Mouse (Mus musculus) limb, embryonic 14.5 days (tissue): Measurements from ENCODE around the gene Hectd4. TPM values are rescaled to one million over a fixed set of nuclear protein-coding genes. Genes with fewer than 3 reads are reported as not detected.
A peak's percentile ranks its signal among the peaks of the same experiment; 100 is the strongest.

Experiments used
- ATAC-seq: fragments of 200-750 bp; cut with Nextera tagmentation; 2 replicates; pipeline ENCODE4 v1.8.0; 2017; ENCODE audit warnings: low read depth, moderate number of reproducible peaks, moderate TSS enrichment; ENCODE audit not compliant: low FRiP score
- DNase-seq: peaks from one replicate; pipeline ENCODE4 v3.0.0-alpha.2; 2015; ENCODE audit warnings: low spot score
- H3K27ac ChIP-seq: fragments of 300-500 bp; sonication (generic); replicated peaks from 2 replicates; pipeline ENCODE4 v1.5.1; 2014; ENCODE audit warnings: low read depth, mild to moderate bottlenecking, low read length, moderate library complexity, mixed read lengths
- H3K27me3 ChIP-seq: fragments of 300-500 bp; sonication (generic); 2 replicates; pipeline ENCODE4 v1.6.1; 2014; ENCODE audit warnings: low read length, mixed read lengths; ENCODE audit not compliant: control insufficient read depth, insufficient read depth
- H3K36me3 ChIP-seq: fragments of 300-500 bp; sonication (generic); 2 replicates; pipeline ENCODE4 v1.6.1; 2014; ENCODE audit warnings: mild to moderate bottlenecking, low read length, moderate library complexity, mixed read lengths; ENCODE audit not compliant: control insufficient read depth, insufficient read depth
- H3K4me1 ChIP-seq: fragments of 300-500 bp; sonication (generic); 2 replicates; pipeline ENCODE4 v1.6.1; 2014; ENCODE audit warnings: antibody characterized with exemption, low read length, mixed read lengths; ENCODE audit not compliant: control insufficient read depth, insufficient read depth
- H3K4me2 ChIP-seq: fragments of 300-500 bp; sonication (generic); replicated peaks from 2 replicates; pipeline ENCODE4 v1.6.1; 2014; ENCODE audit warnings: low read depth, mild to moderate bottlenecking, low read length, moderate library complexity; ENCODE audit not compliant: severe bottlenecking
- H3K4me3 ChIP-seq: fragments of 300-500 bp; sonication (generic); replicated peaks from 2 replicates; pipeline ENCODE4 v1.5.1; 2014; ENCODE audit warnings: low read length
- H3K9ac ChIP-seq: fragments of 300-500 bp; sonication (generic); 2 replicates; pipeline ENCODE4 v1.6.1; 2014; ENCODE audit warnings: mild to moderate bottlenecking, low read depth, low read length, moderate library complexity; ENCODE audit not compliant: severe bottlenecking
- H3K9me3 ChIP-seq: fragments of 300-500 bp; sonication (generic); 2 replicates; pipeline ENCODE4 v1.6.1; 2016; ENCODE audit warnings: low read length; ENCODE audit not compliant: control insufficient read depth
- POLR2A ChIP-seq: fragments of 200-500 bp; IDR thresholded peaks from 2 replicates; pipeline ENCODE4 v1.8.0; 2012; ENCODE audit warnings: inconsistent platforms, mild to moderate bottlenecking, moderate library complexity, borderline replicate concordance; ENCODE audit not compliant: insufficient read depth, insufficient read length; ENCODE audit errors: extremely low read depth
- WGBS: fragments of 180-500 bp; shearing (Covaris S2); extraction: QIAGEN DNeasy Blood & Tissue Kit; methylation state at CpG from one replicate; pipeline ENCODE4 v1.1.7; 2014; 5-methylcytosine and 5-hydroxymethylcytosine counted together
- polyA plus RNA-seq, 2 experiments: library from polyadenylated mRNA; depleted of rRNA in 1 of 2; stranded (reverse) in 1 of 2; unstranded in 1 of 2; fragments of >200 nt; fragmentation: Nextera tagmentation in 1 of 2; extraction: Ambion mirVana in 1 of 2; gene quantifications; 2 replicates each; pipeline versions ENCODE4 v1.2.1 to v1.2.3; 2012 to 2014

The Hectd4 gene
- polyA plus RNA-seq, 2 experiments: 7.0 to 15.2 TPM

GRCm38 (mm10) chr5:121389691-121390090 lies 169.7 kb downstream of the Hectd4 start:
- ATAC-seq (no peak), DNase-seq (no peak)
- H3K27me3 ChIP-seq: no peaks in the 10 kb centered on the region
- H3K4me1 ChIP-seq: peaks cover 4% of the 10 kb centered on the region; the same call in 1 of the 2 replicates
- no peak overlapping the region for H3K9ac ChIP-seq
- no peaks in the 10 kb centered on the region for H3K36me3 ChIP-seq
- no peak overlapping the region for H3K27ac ChIP-seq
- H3K9me3 ChIP-seq: no peaks in the 10 kb centered on the region
- no peak overlapping the region for H3K4me3 ChIP-seq
- TF ChIP-seq POLR2A: no peak
- no peak overlapping the region for H3K4me2 ChIP-seq

- Histone ChIP-seq H3K9ac (no peak overlapping the region), H3K4me1 (peaks cover 5% of the 10 kb centered on the region; the same call in 1 of the 2 replicates), H3K36me3 (no peaks in the 10 kb centered on the region), H3K27ac (no peak overlapping the region), H3K4me2 (no peak overlapping the region), H3K27me3 (no peaks in the 10 kb centered on the region), H3K9me3 (no peaks in the 10 kb centered on the region), H3K4me3 (no peak overlapping the region)
- WGBS: 55% methylated on average over 16 of the region's 16 CpGs
- TF ChIP-seq POLR2A: no peak
- ATAC-seq: no peak
- DNase-seq: no peak
Observed at GRCm38 (mm10) chr5:121392667-121393380, 172.8 kb downstream of the Hectd4 start.

- no peak overlapping the region for H3K4me3 ChIP-seq
- no peak overlapping the region for H3K27ac ChIP-seq
- peaks cover 5% of the 10 kb centered on the region; the same call in 1 of the 2 replicates for H3K4me1 ChIP-seq
- no peaks in the 10 kb centered on the region for H3K36me3 ChIP-seq
- no peak for ATAC-seq
- no peak for DNase-seq
- H3K9ac ChIP-seq: no peak overlapping the region
- 79% methylated on average over 3 of the region's 3 CpGs for WGBS
- H3K9me3 ChIP-seq: no peaks in the 10 kb centered on the region
- H3K27me3 ChIP-seq: no peaks in the 10 kb centered on the region
- TF ChIP-seq POLR2A: no peak
- H3K4me2 ChIP-seq: no peak overlapping the region
Observed at GRCm38 (mm10) chr5:121393402-121393801, 173.4 kb downstream of the Hectd4 start.

GRCm38 (mm10) chr5:121395621-121396020 lies 175.6 kb downstream of the Hectd4 start:
- DNase-seq: no peak
- Histone ChIP-seq H3K27ac (no peak overlapping the region), H3K36me3 (0 out of 2 replicates have a peak, but pooled peaks cover 2% of the 10 kb centered on the region), H3K27me3 (no peaks in the 10 kb centered on the region), H3K4me2 (no peak overlapping the region), H3K9ac (no peak overlapping the region), H3K9me3 (no peaks in the 10 kb centered on the region), H3K4me1 (peaks cover 13% of the 10 kb centered on the region), H3K4me3 (no peak overlapping the region)
- TF ChIP-seq POLR2A: no peak
- WGBS: 75% methylated on average over 5 of the region's 5 CpGs
- ATAC-seq: no peak

- Histone ChIP-seq H3K9ac (peak within 1 kb of the TSS; percentile 78), H3K27ac (peak within 1 kb of the TSS; percentile 88), H3K4me3 (peak within 1 kb of the TSS; percentile 97), H3K4me2 (peak within 1 kb of the TSS; percentile 90), H3K9me3 (no peaks in the 10 kb centered on the region), H3K27me3 (no peaks in the 10 kb centered on the region), H3K36me3 (0 out of 2 replicates have a peak, but pooled peaks cover 2% of the 10 kb centered on the region), H3K4me1 (peaks cover 13% of the 10 kb centered on the region)
- TF ChIP-seq POLR2A: peak; percentile 78; the same call in 1 of the 2 replicates
- WGBS: 9% methylated on average over 53 of the region's 53 CpGs
- peak; percentile 97 for DNase-seq
- peak; percentile 97 for ATAC-seq
Observed at GRCm38 (mm10) chr5:121397187-121398145, 177.4 kb downstream of the Hectd4 start, which contains the start of gene Naa25. TSS of gene Naa25 (plus strand) at chr5:121397936.
